Mouse (Mus musculus) urinary bladder, postnatal 4 days (tissue): ENCODE results near the gene Clybl.

Experiments used
- DNase-seq, 2 experiments: peaks; one replicate each; pipeline ENCODE4 v3.0.0; 2021 to 2022; ENCODE audit warnings: low spot score in 2 of 2

Clybl gene

GRCm38 (mm10) chr14:122358592-122358991, 177.1 kb downstream of the Clybl start:
- no peak for DNase-seq

- DNase-seq, result no peak
These were observed 177.8 kb downstream of the Clybl start for GRCm38 (mm10) chr14:122359136-122359905.

- no peak for DNase-seq
These were observed 180.3 kb downstream of the Clybl start for GRCm38 (mm10) chr14:122361807-122362206.

- no peak for DNase-seq
These were observed 181.7 kb downstream of the Clybl start for GRCm38 (mm10) chr14:122363156-122363555.

- DNase-seq, result no peak
These were observed 182.5 kb downstream of the Clybl start for GRCm38 (mm10) chr14:122364026-122364425.

- DNase-seq, result no peak
These were observed 185.9 kb downstream of the Clybl start for GRCm38 (mm10) chr14:122367252-122367868.

- no peak for DNase-seq
These were observed 186.4 kb downstream of the Clybl start for GRCm38 (mm10) chr14:122367882-122368418.

- DNase-seq, result no peak
These were observed 187.0 kb downstream of the Clybl start for GRCm38 (mm10) chr14:122368501-122368900.

GRCm38 (mm10) chr14:122371979-122372378, 190.5 kb downstream of the Clybl start:
- no peak for DNase-seq

GRCm38 (mm10) chr14:122373458-122373857, 192.0 kb downstream of the Clybl start:
- no peak for DNase-seq

GRCm38 (mm10) chr14:122374285-122374997, 192.9 kb downstream of the Clybl start:
- no peak for DNase-seq

GRCm38 (mm10) chr14:122375070-122375811, 193.7 kb downstream of the Clybl start:
- no peak for DNase-seq

- no peak for DNase-seq
These were observed 195.1 kb downstream of the Clybl start for GRCm38 (mm10) chr14:122376482-122377143.

GRCm38 (mm10) chr14:122377681-122378080, 196.2 kb downstream of the Clybl start:
- DNase-seq, result peak in 1 of 2 experiments; percentile 17

GRCm38 (mm10) chr14:122379076-122379475, 197.6 kb downstream of the Clybl start:
- DNase-seq, result peak in 1 of 2 experiments; percentile 35

GRCm38 (mm10) chr14:122379996-122380395, 198.5 kb downstream of the Clybl start:
- DNase-seq, result peak in 1 of 2 experiments; percentile 42

GRCm38 (mm10) chr14:122380896-122381845, 199.7 kb downstream of the Clybl start:
- peak in 1 of 2 experiments; percentile 47 for DNase-seq

- no peak for DNase-seq
These were observed 200.8 kb downstream of the Clybl start for GRCm38 (mm10) chr14:122382281-122382680.

GRCm38 (mm10) chr14:122383931-122384330, 202.4 kb downstream of the Clybl start:
- DNase-seq, result peak in 1 of 2 experiments; percentile 9
